Comparison of ENCODE assay signal across 8 mouse cellular contexts in the genomic region with DNA sequence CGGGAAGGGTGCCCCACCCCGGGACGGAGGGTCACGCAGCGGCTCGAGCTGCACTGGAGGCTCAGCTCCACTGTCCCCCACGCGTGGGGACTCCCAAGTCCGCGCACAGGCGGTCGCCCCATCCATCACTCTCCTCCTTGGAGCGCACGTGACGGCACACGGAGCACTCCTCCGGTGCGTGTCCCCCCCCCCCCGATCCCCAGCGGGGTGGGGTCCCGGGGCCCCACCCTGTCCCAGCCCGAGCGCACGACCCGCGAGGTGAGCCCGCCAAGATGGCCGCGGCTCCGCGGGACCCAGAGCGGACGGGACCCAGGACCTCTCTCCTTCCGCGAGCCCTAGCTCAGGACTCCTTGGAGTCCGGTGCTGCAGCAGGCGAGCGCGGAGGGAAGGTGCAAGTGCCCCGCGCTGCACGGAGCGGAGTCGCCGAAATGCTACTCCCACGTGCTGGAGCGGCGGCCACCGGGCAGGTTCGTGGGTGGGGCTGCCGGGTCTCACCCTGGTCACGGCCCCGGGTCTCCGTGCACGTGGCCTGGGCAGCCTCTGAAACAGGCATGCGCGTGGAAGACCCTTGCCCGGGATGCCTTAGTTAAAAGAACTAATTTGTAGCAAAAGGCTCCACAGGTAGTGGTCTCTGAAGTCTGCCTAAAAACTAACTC. TPM values are rescaled to one million over a fixed set of nuclear protein-coding genes. Genes with fewer than 3 reads are reported as not detected.
DNase-seq lines count a peak whose midpoint lies in the region; ATAC-seq and TF ChIP-seq lines count a peak whose summit lies in the region.

No protein-coding gene starts in this region.

- peak overlapping the region; percentile 82 for H3K27ac ChIP-seq in heart, embryonic 11.5 days (ENCODE audit: low read depth, low read length)
- peak overlapping the region; percentile 97 for H3K27ac ChIP-seq in kidney, embryonic 15.5 days

- H3K79me3 ChIP-seq in C2C12 (ENCODE audit: low read depth): peaks cover 40% of the 10 kb centered on the region

- no peaks in the 10 kb centered on the region for H3K27me3 ChIP-seq in C2C12 (ENCODE audit: control insufficient read depth, insufficient read depth, insufficient read length)
- H3K27me3 ChIP-seq in heart, embryonic 11.5 days (ENCODE audit: control insufficient read depth, insufficient read depth, low read length): no peaks in the 10 kb centered on the region
- H3K27me3 ChIP-seq in kidney, embryonic 15.5 days: peaks cover 15% of the 10 kb centered on the region; the same call in 1 of the 2 replicates

- peak overlapping the region; percentile 94 for H3K4me3 ChIP-seq in C2C12 (ENCODE audit: insufficient read depth, poor library complexity, severe bottlenecking)
- peak overlapping the region; percentile 91 for H3K4me3 ChIP-seq in heart, embryonic 11.5 days (ENCODE audit: low read depth, low read length)
- H3K4me3 ChIP-seq in kidney, embryonic 15.5 days (replicated peaks): peak overlapping the region; percentile 81

- peak; percentile 69 to 87 for DNase-seq in adrenal gland, adult (ENCODE audit: inconsistent age in 2 of 2, low spot score in 1 of 2)
- peak; percentile 80 for DNase-seq in embryo, embryonic 9.5 days (ENCODE audit: extremely low spot score)
- DNase-seq in lung, postnatal 4 days: peak; percentile 72 to 77
- peak; percentile 16 for DNase-seq in right cerebral cortex, postnatal 4 days
- no peak for DNase-seq in left cerebral cortex, adult 11 months (ENCODE audit: low spot score)

- peaks cover 11% of the 10 kb centered on the region for H3K4me1 ChIP-seq in heart, embryonic 11.5 days (ENCODE audit: control insufficient read depth, insufficient read depth, low read length)
- peaks cover 39% of the 10 kb centered on the region for H3K4me1 ChIP-seq in kidney, embryonic 15.5 days

- peaks cover 45% of the 10 kb centered on the region for H3K79me2 ChIP-seq in C2C12 (ENCODE audit: control insufficient read depth, insufficient read depth)

- peak overlapping the region; percentile 97 for H3ac ChIP-seq in C2C12 (ENCODE audit: control insufficient read depth, insufficient read length, low read depth)

- WGBS in heart, embryonic 11.5 days (ENCODE audit: insufficient replicate concordance): under 1% methylated on average over 54 of the region's 58 CpGs
- under 1% methylated on average over 57 of the region's 58 CpGs for WGBS in kidney, embryonic 15.5 days

- H3K4me2 ChIP-seq in heart, embryonic 11.5 days: peak overlapping the region; percentile 81
- H3K4me2 ChIP-seq in kidney, embryonic 15.5 days: peak overlapping the region; percentile 65

- peak overlapping the region; percentile 95 for H3K9ac ChIP-seq in heart, embryonic 11.5 days (ENCODE audit: low read depth, low read length)
- peak overlapping the region; percentile 82 for H3K9ac ChIP-seq in kidney, embryonic 15.5 days

- peaks cover 4% of the 10 kb centered on the region for H3K36me3 ChIP-seq in C2C12 (ENCODE audit: control insufficient read depth, insufficient read depth)
- no peaks in the 10 kb centered on the region for H3K36me3 ChIP-seq in heart, embryonic 11.5 days (ENCODE audit: control insufficient read depth, insufficient read depth, low read length)
- no peaks in the 10 kb centered on the region for H3K36me3 ChIP-seq in kidney, embryonic 15.5 days

- ATAC-seq in heart, embryonic 11.5 days (replicated peaks; ENCODE audit: insufficient number of reproducible peaks, low FRiP score, low TSS enrichment): peak; percentile 51
- ATAC-seq in kidney, embryonic 15.5 days (replicated peaks; ENCODE audit: low FRiP score): peak; percentile 60

- TF ChIP-seq CTCF in C2C12 (IDR thresholded peaks at IDR 0.05; ENCODE audit: control insufficient read depth, insufficient read depth, insufficient read length): no peak

- H3K9me3 ChIP-seq in heart, embryonic 11.5 days (replicated peaks; ENCODE audit: control insufficient read depth, low read length): no peaks in the 10 kb centered on the region
- no peaks in the 10 kb centered on the region for H3K9me3 ChIP-seq in kidney, embryonic 15.5 days (replicated peaks)

TF ChIP-seq in C2C12, 6 proteins besides CTCF, POLR2A, EP300 and RAD21:
- TF ChIP-seq MYOG (IDR thresholded peaks at IDR 0.05; ENCODE audit: control insufficient read depth, extremely low read depth, insufficient read length) (no peak), USF1 (IDR thresholded peaks at IDR 0.05; ENCODE audit: low read depth) (peak; percentile 15), FOSL1 (IDR thresholded peaks at IDR 0.05; ENCODE audit: insufficient read depth, low read length, poor library complexity, severe bottlenecking) (no peak), MAX (IDR thresholded peaks at IDR 0.05) (peak; percentile 22), CEBPB (IDR thresholded peaks at IDR 0.05; ENCODE audit: low read depth) (no peak)

RNA-seq across cellular contexts. Expression of gene Ezr, which starts 0.6 kb away (rescaled TPM):
- 78.7 TPM for polyA plus RNA-seq in C2C12 (2012; fragmentation: generic; extraction: Trizol)
- 89.2 and 109 TPM in 2 replicates for polyA plus RNA-seq in heart, embryonic 11.5 days (2014; fragmentation: Nextera tagmentation; extraction: Ambion mirVana)
- polyA plus RNA-seq in kidney, embryonic 15.5 days (2015; fragmentation: Nextera tagmentation; extraction: Ambion mirVana): 182 and 184 TPM in 2 replicates
